Mouse (Mus musculus) liver, embryonic 16.5 days (tissue): ENCODE data around the gene Plekhh3. TPM values are rescaled to one million over a fixed set of nuclear protein-coding genes. Genes with fewer than 3 reads are reported as not detected.
"Not testable (repeated sequence)": the region's sequence is repeated elsewhere in the genome, so short reads cannot be mapped to it uniquely, and the experiment has no call there.

Experiments used
- ATAC-seq: fragments of 200-750 bp; cut with Nextera tagmentation; 2 replicates; pipeline ENCODE4 v1.8.0; 2017; ENCODE audit warnings: low read depth, mild to moderate bottlenecking, moderate number of reproducible peaks, moderate library complexity
- H3K27ac ChIP-seq: fragments of 300-500 bp; sonication (generic); 2 replicates; pipeline ENCODE4 v1.5.1; 2014; ENCODE audit warnings: mild to moderate bottlenecking, low read length
- H3K27me3 ChIP-seq: fragments of 300-500 bp; sonication (generic); 2 replicates; pipeline ENCODE4 v1.6.1; 2014; ENCODE audit warnings: low read depth, low read length, mixed read lengths; ENCODE audit not compliant: control insufficient read depth, insufficient read depth
- H3K36me3 ChIP-seq: fragments of 300-500 bp; sonication (generic); 2 replicates; pipeline ENCODE4 v1.6.1; 2014; ENCODE audit warnings: mild to moderate bottlenecking; ENCODE audit not compliant: control insufficient read depth, insufficient read depth
- H3K4me1 ChIP-seq: fragments of 300-500 bp; sonication (generic); 2 replicates; pipeline ENCODE4 v1.6.1; 2014; ENCODE audit warnings: low read depth, low read length, mixed read lengths; ENCODE audit not compliant: control insufficient read depth
- H3K4me2 ChIP-seq: fragments of 300-500 bp; sonication (generic); 2 replicates; pipeline ENCODE4 v1.6.1; 2014; ENCODE audit warnings: low read depth, low read length, mixed read lengths
- H3K4me3 ChIP-seq: fragments of 300-500 bp; sonication (generic); 2 replicates; pipeline ENCODE4 v1.5.1; 2014; ENCODE audit warnings: low read depth, mild to moderate bottlenecking, low read length
- H3K9ac ChIP-seq: fragments of 300-500 bp; sonication (generic); 2 replicates; pipeline ENCODE4 v1.6.1; 2014; ENCODE audit warnings: low read depth, low read length
- H3K9me3 ChIP-seq: fragments of 300-500 bp; sonication (generic); replicated peaks from 2 replicates; pipeline ENCODE4 v1.6.1; 2016; ENCODE audit warnings: low read length; ENCODE audit not compliant: control insufficient read depth
- WGBS: fragments of 180-500 bp; shearing (Covaris S2); extraction: QIAGEN DNeasy Blood & Tissue Kit; methylation state at CpG from one replicate; pipeline ENCODE4 v1.1.7; 2014; ENCODE audit not compliant: insufficient replicate concordance; 5-methylcytosine and 5-hydroxymethylcytosine counted together
- polyA plus RNA-seq: library from polyadenylated mRNA; unstranded; fragments of >200 nt; fragmentation: Nextera tagmentation; extraction: Ambion mirVana; gene quantifications from 2 replicates; pipeline ENCODE4 v1.2.1, GENCODE M21; 2015

Plekhh3 gene
- polyA plus RNA-seq, 1 experiment from 2014 or later, result 1.7 TPM

GRCm38 (mm10) chr11:101162301-101162700 is 8.8 kb downstream of the Plekhh3 start:
- peaks cover 52% of the 10 kb centered on the region for H3K27me3 ChIP-seq
- H3K36me3 ChIP-seq, result no peaks in the 10 kb centered on the region
- no peak overlapping the region for H3K4me3 ChIP-seq
- H3K9ac ChIP-seq, result no peak overlapping the region
- H3K27ac ChIP-seq, result no peak overlapping the region
- WGBS, result 54% methylated on average over 5 of the region's 5 CpGs
- H3K9me3 ChIP-seq, result no peaks in the 10 kb centered on the region
- no peak for ATAC-seq
- no peak overlapping the region for H3K4me2 ChIP-seq
- peaks cover 20% of the 10 kb centered on the region for H3K4me1 ChIP-seq

GRCm38 (mm10) chr11:101161551-101161950 is 9.6 kb downstream of the Plekhh3 start:
- WGBS, result 73% methylated on average over 15 of the region's 15 CpGs
- Histone ChIP-seq H3K9ac (no peak overlapping the region), H3K27ac (no peak overlapping the region), H3K27me3 (peaks cover 47% of the 10 kb centered on the region), H3K9me3 (no peaks in the 10 kb centered on the region), H3K4me2 (no peak overlapping the region), H3K4me3 (no peak overlapping the region), H3K36me3 (no peaks in the 10 kb centered on the region), H3K4me1 (peaks cover 20% of the 10 kb centered on the region)
- ATAC-seq, result no peak

GRCm38 (mm10) chr11:101160981-101161505 is 10.1 kb downstream of the Plekhh3 start:
- not testable (repeated sequence) for H3K36me3 ChIP-seq, H3K4me3 ChIP-seq, H3K9ac ChIP-seq, H3K4me2 ChIP-seq, ATAC-seq, H3K27ac ChIP-seq, H3K9me3 ChIP-seq
- 69% methylated on average over 4 of the region's 8 CpGs for WGBS
- Histone ChIP-seq H3K27me3 (peaks cover 47% of the 10 kb centered on the region), H3K4me1 (peaks cover 20% of the 10 kb centered on the region)

DNA sequence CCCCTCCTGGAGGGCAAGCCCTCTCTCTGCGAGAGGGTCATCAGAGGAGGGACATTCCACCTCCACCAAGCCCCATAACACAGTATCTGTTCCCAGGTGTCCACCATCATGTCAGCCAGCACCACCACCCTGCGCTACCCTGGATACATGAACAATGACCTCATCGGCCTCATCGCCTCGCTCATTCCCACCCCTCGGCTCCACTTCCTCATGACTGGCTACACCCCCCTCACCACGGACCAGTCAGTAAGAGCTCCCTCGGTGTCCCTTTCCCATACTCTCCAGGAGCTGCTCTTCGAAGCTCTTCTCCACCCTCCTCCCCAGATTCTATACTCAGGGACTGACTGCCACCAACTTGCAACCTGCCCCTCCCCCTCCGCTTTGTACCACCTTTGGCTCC is 11.0 kb downstream of the Plekhh3 start:
- Histone ChIP-seq H3K27me3 (peaks cover 47% of the 10 kb centered on the region), H3K4me1 (peaks cover 17% of the 10 kb centered on the region)
- not testable (repeated sequence) for H3K27ac ChIP-seq, H3K4me2 ChIP-seq, H3K4me3 ChIP-seq, ATAC-seq, H3K36me3 ChIP-seq, H3K9me3 ChIP-seq, H3K9ac ChIP-seq
- WGBS, result 38% methylated on average over 8 of the region's 10 CpGs

DNA sequence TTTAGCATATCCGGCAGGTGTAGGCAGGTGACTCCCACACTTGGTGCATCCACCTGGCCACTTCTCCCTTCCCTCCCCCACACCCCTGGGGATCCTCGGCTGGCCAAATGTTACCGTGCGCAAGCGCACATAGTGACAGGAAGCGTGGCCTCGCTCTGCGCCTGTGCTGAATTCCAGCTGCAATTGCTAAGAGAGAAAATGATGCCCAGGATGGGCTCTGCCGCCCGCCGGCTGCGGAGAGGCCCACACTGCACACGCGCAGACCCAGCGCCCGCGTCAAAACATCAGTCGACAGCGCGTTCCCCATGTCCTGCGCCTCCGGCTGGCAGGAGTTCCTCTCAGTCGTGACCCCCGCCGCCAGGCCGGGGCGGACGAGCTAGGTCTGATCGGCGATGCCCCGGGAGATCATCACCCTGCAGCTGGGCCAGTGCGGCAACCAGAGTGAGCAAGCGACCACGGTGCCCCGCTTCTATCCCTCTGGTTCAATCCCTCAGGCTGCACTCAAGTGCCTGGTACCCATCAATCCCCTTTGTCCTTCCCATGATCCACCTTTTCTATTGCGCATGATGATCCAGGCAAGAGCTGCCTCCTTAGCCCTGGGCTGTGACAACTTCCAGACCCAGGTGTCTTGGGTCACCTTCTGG is 15.3 kb downstream of the Plekhh3 start, which contains the start of gene Tubg2:
Gene Tubg2 (plus strand): TSS at position 180 of the 644 bp plus-strand sequence.
- Histone ChIP-seq H3K27ac (no peak within 1 kb of the TSS), H3K9me3 (no peaks in the 10 kb centered on the region), H3K36me3 (no peaks in the 10 kb centered on the region), H3K4me1 (no peaks in the 10 kb centered on the region), H3K4me2 (peak within 1 kb of the TSS; percentile 52), H3K4me3 (peak within 1 kb of the TSS; percentile 24), H3K9ac (no peak within 1 kb of the TSS), H3K27me3 (peaks cover 17% of the 10 kb centered on the region)
- WGBS, result 2% methylated on average over 36 of the region's 36 CpGs
- no peak for ATAC-seq

- Histone ChIP-seq H3K27ac (no peak overlapping the region), H3K9ac (no peak overlapping the region), H3K36me3 (no peaks in the 10 kb centered on the region), H3K4me2 (no peak overlapping the region), H3K4me3 (no peak overlapping the region), H3K9me3 (no peaks in the 10 kb centered on the region), H3K4me1 (no peaks in the 10 kb centered on the region), H3K27me3 (peaks cover 17% of the 10 kb centered on the region)
- no peak for ATAC-seq
- WGBS, result 52% methylated on average over 6 of the region's 6 CpGs
Observed at GRCm38 (mm10) chr11:101155151-101155550, 16.0 kb downstream of the Plekhh3 start.

DNA sequence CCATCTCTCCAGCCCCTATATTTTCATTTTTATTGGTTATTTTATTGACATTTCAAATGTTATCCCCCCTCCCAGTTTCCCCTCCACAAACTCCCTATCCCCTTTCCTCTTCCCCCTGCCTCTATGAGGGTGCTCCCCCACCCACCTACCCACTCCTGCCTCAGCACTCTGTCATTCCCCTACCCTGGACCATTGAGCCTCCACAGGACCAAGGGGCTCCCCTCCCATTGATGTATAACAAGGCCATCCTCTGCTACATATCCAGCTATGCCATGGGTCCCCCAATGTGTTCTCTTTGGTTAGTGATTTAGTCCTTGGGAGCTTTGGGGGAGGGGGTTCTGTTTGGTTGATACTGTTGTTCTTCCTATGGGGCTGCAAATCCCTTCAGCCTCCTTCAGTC is 16.5 kb downstream of the Plekhh3 start:
- Histone ChIP-seq H3K9me3 (no peaks in the 10 kb centered on the region), H3K36me3 (no peaks in the 10 kb centered on the region), H3K4me2 (no peak overlapping the region), H3K4me1 (no peaks in the 10 kb centered on the region), H3K27me3 (peaks cover 17% of the 10 kb centered on the region), H3K27ac (no peak overlapping the region), H3K9ac (no peak overlapping the region), H3K4me3 (no peak overlapping the region)
- no peak for ATAC-seq

- WGBS, result 68% methylated on average over 1 of the region's 1 CpGs
- H3K9ac ChIP-seq, result no peak overlapping the region
- peaks cover 17% of the 10 kb centered on the region for H3K27me3 ChIP-seq
- H3K27ac ChIP-seq, result no peak overlapping the region
- H3K4me1 ChIP-seq, result no peaks in the 10 kb centered on the region
- ATAC-seq, result no peak
- H3K4me2 ChIP-seq, result no peak overlapping the region
- H3K36me3 ChIP-seq, result no peaks in the 10 kb centered on the region
- no peak overlapping the region for H3K4me3 ChIP-seq
- no peaks in the 10 kb centered on the region for H3K9me3 ChIP-seq
Observed at GRCm38 (mm10) chr11:101152825-101153224, 18.3 kb downstream of the Plekhh3 start.

GRCm38 (mm10) chr11:101151063-101151462 is 20.1 kb downstream of the Plekhh3 start:
- no peak overlapping the region for H3K4me2 ChIP-seq
- H3K27me3 ChIP-seq, result peaks cover 10% of the 10 kb centered on the region
- H3K36me3 ChIP-seq, result no peaks in the 10 kb centered on the region
- H3K9me3 ChIP-seq, result no peaks in the 10 kb centered on the region
- H3K27ac ChIP-seq, result no peak overlapping the region
- H3K4me3 ChIP-seq, result no peak overlapping the region
- H3K9ac ChIP-seq, result no peak overlapping the region
- no peak for ATAC-seq
- no peaks in the 10 kb centered on the region for H3K4me1 ChIP-seq
- WGBS, result 31% methylated on average over 2 of the region's 2 CpGs
